Mouse (Mus musculus) CH12.LX (cell line): ENCODE results near the gene Hand2.

ENCODE experiments used
- CTCF ChIP-seq, 2 experiments: IDR thresholded peaks in 1 of 2; conservative IDR thresholded peaks in 1 of 2; 2 replicates each; pipeline ENCODE4 v1.5.1; 2011 to 2012; ENCODE audit warnings: low read depth in 2 of 2, low read length in 2 of 2, improper control_type of control experiment in 1 of 2, inconsistent platforms in 1 of 2, mild to moderate bottlenecking in 1 of 2, moderate library complexity in 1 of 2
- E2F4 ChIP-seq: IDR thresholded peaks from 2 replicates; pipeline ENCODE4 v1.6.1; 2011; ENCODE audit warnings: low read depth, low read length, improper control_type of control experiment; ENCODE audit not compliant: insufficient replicate concordance
- GABPA ChIP-seq: IDR thresholded peaks from 2 replicates; pipeline ENCODE4 v1.6.1; 2012; ENCODE audit warnings: low read depth, low read length, improper control_type of control experiment, inconsistent platforms; ENCODE audit not compliant: insufficient replicate concordance
- MEF2A ChIP-seq: IDR thresholded peaks from 2 replicates; pipeline ENCODE4 v1.6.1; 2014; ENCODE audit warnings: low read depth, mild to moderate bottlenecking, inconsistent platforms, low read length, improper control_type of control experiment, borderline replicate concordance
- NELFE ChIP-seq: IDR thresholded peaks from 2 replicates; pipeline ENCODE4 v1.6.1; 2011; ENCODE audit warnings: low read depth, low read length, improper control_type of control experiment
- NRF1 ChIP-seq: IDR thresholded peaks from 2 replicates; pipeline ENCODE4 v1.6.1; 2014; ENCODE audit warnings: low read depth, mild to moderate bottlenecking, inconsistent platforms, low read length, improper control_type of control experiment, moderate library complexity
- POLR2A ChIP-seq: IDR thresholded peaks from 2 replicates; pipeline ENCODE4 v1.6.1; 2011; ENCODE audit warnings: low read depth, mild to moderate bottlenecking, improper control_type of control experiment, low read length
- SIN3A ChIP-seq: IDR thresholded peaks from 2 replicates; pipeline ENCODE4 v1.6.1; 2012; ENCODE audit warnings: low read length, improper control_type of control experiment, inconsistent platforms
- TCF12 ChIP-seq: IDR thresholded peaks from 2 replicates; pipeline ENCODE4 v1.6.1; 2014; ENCODE audit warnings: low read depth, mild to moderate bottlenecking, inconsistent platforms, low read length, improper control_type of control experiment
- USF1 ChIP-seq: IDR thresholded peaks from 2 replicates; pipeline ENCODE4 v1.6.1; 2014; ENCODE audit warnings: low read depth, mild to moderate bottlenecking, inconsistent platforms, low read length, improper control_type of control experiment
- ZMIZ1 ChIP-seq: IDR thresholded peaks from 2 replicates; pipeline ENCODE4 v1.6.1; 2012; ENCODE audit warnings: low read depth, mild to moderate bottlenecking, inconsistent platforms, low read length, improper control_type of control experiment

DNA sequence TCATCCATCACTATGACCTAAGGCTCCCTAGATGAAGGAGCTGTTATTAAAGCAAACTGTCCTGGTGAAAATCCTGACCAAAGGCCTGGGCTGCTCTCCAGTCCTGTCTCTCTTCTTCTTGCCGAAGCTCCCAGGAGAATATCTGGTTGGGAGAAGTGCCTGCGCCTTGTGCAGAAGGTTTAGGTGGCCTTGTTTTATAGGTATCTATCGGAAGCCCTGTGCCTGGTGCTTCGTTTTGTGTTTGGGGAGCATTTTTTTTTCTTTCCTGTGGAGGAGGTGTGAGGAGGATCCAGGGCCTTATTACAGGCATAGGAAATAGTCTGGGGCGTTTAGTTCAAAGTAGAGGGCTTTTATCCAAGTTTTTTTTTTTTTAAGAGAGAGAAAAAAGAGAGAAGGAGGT is 3.9 kb downstream of the Hand2 start:
- TF ChIP-seq CTCF (conservative IDR thresholded peaks at IDR 0.05 in 1 of 2, IDR thresholded peaks at IDR 0.05 in 1 of 2; ENCODE audit: low read depth in 2 of 2, low read length in 2 of 2) (no peak), E2F4 (no peak), USF1 (no peak), NELFE (no peak), POLR2A (no peak), ZMIZ1 (no peak), NRF1 (no peak), SIN3A (no peak), GABPA (no peak), TCF12 (no peak), MEF2A (no peak)
